Mouse (Mus musculus) limb, embryonic 12.5 days (tissue): ENCODE results near the gene Anpep. TPM values are rescaled to one million over a fixed set of nuclear protein-coding genes. Genes with fewer than 3 reads are reported as not detected.

Source experiments
- ATAC-seq: fragments of 200-750 bp; cut with Nextera tagmentation; 2 replicates; pipeline ENCODE4 v1.8.0; 2017; ENCODE audit warnings: low read depth, moderate TSS enrichment; ENCODE audit not compliant: insufficient number of reproducible peaks, insufficient read depth, low FRiP score, low TSS enrichment
- H3K27ac ChIP-seq: fragments of 300-500 bp; sonication (generic); 2 replicates; pipeline ENCODE4 v1.5.1; 2016; ENCODE audit warnings: mild to moderate bottlenecking, moderate library complexity
- H3K27me3 ChIP-seq: fragments of 300-500 bp; sonication (generic); 2 replicates; pipeline ENCODE4 v1.6.1; 2016; ENCODE audit warnings: mild to moderate bottlenecking, moderate library complexity
- H3K36me3 ChIP-seq: fragments of 300-500 bp; sonication (generic); 2 replicates; pipeline ENCODE4 v1.6.1; 2016; ENCODE audit warnings: mild to moderate bottlenecking, moderate library complexity
- H3K4me1 ChIP-seq: fragments of 300-500 bp; sonication (generic); replicated peaks from 2 replicates; pipeline ENCODE4 v1.6.1; 2016
- H3K4me2 ChIP-seq: fragments of 300-500 bp; sonication (generic); 2 replicates; pipeline ENCODE4 v1.6.1; 2016; ENCODE audit warnings: mild to moderate bottlenecking, moderate library complexity
- H3K4me3 ChIP-seq: fragments of 300-500 bp; sonication (generic); replicated peaks from 2 replicates; pipeline ENCODE4 v1.5.1; 2016; ENCODE audit warnings: mild to moderate bottlenecking
- H3K9ac ChIP-seq: fragments of 300-500 bp; sonication (generic); replicated peaks from 2 replicates; pipeline ENCODE4 v1.6.1; 2016; ENCODE audit warnings: mild to moderate bottlenecking, moderate library complexity
- H3K9me3 ChIP-seq: fragments of 300-500 bp; sonication (generic); 2 replicates; pipeline ENCODE4 v1.6.1; 2016; ENCODE audit warnings: mild to moderate bottlenecking, moderate library complexity
- WGBS: fragments of 180-500 bp; shearing (Covaris S2); methylation state at CpG from one replicate; pipeline ENCODE4 v1.1.7; 2016; 5-methylcytosine and 5-hydroxymethylcytosine counted together
- polyA plus RNA-seq: library from polyadenylated mRNA; unstranded; fragments of >200 nt; fragmentation: Nextera tagmentation; extraction: Ambion mirVana; gene quantifications from 2 replicates; pipeline ENCODE4 v1.2.1, GENCODE M21; 2016

Gene Anpep
- polyA plus RNA-seq, 1 experiment from 2014 or later = 10.6 TPM

GRCm38 (mm10) chr7:79866294-79867000, 5.6 kb upstream of the Anpep start:
- no peaks in the 10 kb centered on the region for H3K27me3 ChIP-seq
- peak overlapping the region; percentile 76 for H3K27ac ChIP-seq
- H3K4me3 ChIP-seq = no peak overlapping the region
- H3K36me3 ChIP-seq = no peaks in the 10 kb centered on the region
- ATAC-seq = peak; percentile 87
- 60% methylated on average over 3 of the region's 3 CpGs for WGBS
- no peaks in the 10 kb centered on the region for H3K9me3 ChIP-seq
- H3K4me2 ChIP-seq = no peak overlapping the region
- peaks cover 43% of the 10 kb centered on the region for H3K4me1 ChIP-seq
- no peak overlapping the region for H3K9ac ChIP-seq

- no peak overlapping the region for H3K4me2 ChIP-seq
- H3K9ac ChIP-seq = no peak overlapping the region
- no peak overlapping the region for H3K4me3 ChIP-seq
- H3K9me3 ChIP-seq = no peaks in the 10 kb centered on the region
- H3K27ac ChIP-seq = no peak overlapping the region
- ATAC-seq = no peak
- H3K4me1 ChIP-seq = peaks cover 33% of the 10 kb centered on the region
- H3K27me3 ChIP-seq = no peaks in the 10 kb centered on the region
- H3K36me3 ChIP-seq = no peaks in the 10 kb centered on the region
- WGBS = 91% methylated on average over 8 of the region's 8 CpGs
These were observed 935 bp upstream of the Anpep start for GRCm38 (mm10) chr7:79861794-79862193.

GRCm38 (mm10) chr7:79858956-79859630, 1.8 kb downstream of the Anpep start:
- Histone ChIP-seq H3K9me3 (no peaks in the 10 kb centered on the region), H3K9ac (no peak overlapping the region), H3K27me3 (no peaks in the 10 kb centered on the region), H3K4me1 (peaks cover 37% of the 10 kb centered on the region), H3K36me3 (no peaks in the 10 kb centered on the region), H3K4me3 (no peak overlapping the region), H3K4me2 (no peak overlapping the region), H3K27ac (no peak overlapping the region; the same call in 1 of the 2 replicates)
- no peak for ATAC-seq
- 58% methylated on average over 9 of the region's 9 CpGs for WGBS

- no peak overlapping the region for H3K4me2 ChIP-seq
- ATAC-seq = no peak
- peaks cover 37% of the 10 kb centered on the region for H3K4me1 ChIP-seq
- 57% methylated on average over 11 of the region's 11 CpGs for WGBS
- no peaks in the 10 kb centered on the region for H3K27me3 ChIP-seq
- no peak overlapping the region for H3K9ac ChIP-seq
- no peak overlapping the region for H3K4me3 ChIP-seq
- H3K36me3 ChIP-seq = no peaks in the 10 kb centered on the region
- peak overlapping the region; percentile 70; the same call in 1 of the 2 replicates for H3K27ac ChIP-seq
- no peaks in the 10 kb centered on the region for H3K9me3 ChIP-seq
These were observed 2.5 kb downstream of the Anpep start for GRCm38 (mm10) chr7:79858202-79858934.

GRCm38 (mm10) chr7:79856305-79856704, 4.6 kb downstream of the Anpep start:
- no peak overlapping the region for H3K4me3 ChIP-seq
- no peak overlapping the region for H3K9ac ChIP-seq
- H3K27ac ChIP-seq = no peak overlapping the region
- H3K4me2 ChIP-seq = no peak overlapping the region
- H3K36me3 ChIP-seq = no peaks in the 10 kb centered on the region
- no peaks in the 10 kb centered on the region for H3K27me3 ChIP-seq
- no peaks in the 10 kb centered on the region for H3K9me3 ChIP-seq
- no peak for ATAC-seq
- WGBS = 83% methylated on average over 4 of the region's 4 CpGs
- H3K4me1 ChIP-seq = peaks cover 28% of the 10 kb centered on the region

GRCm38 (mm10) chr7:79847456-79848451, 13.1 kb downstream of the Anpep start:
- H3K4me1 ChIP-seq = peaks cover 26% of the 10 kb centered on the region
- peak overlapping the region; percentile 79 for H3K27ac ChIP-seq
- H3K4me2 ChIP-seq = peak overlapping the region; percentile 84
- no peaks in the 10 kb centered on the region for H3K36me3 ChIP-seq
- H3K9me3 ChIP-seq = no peaks in the 10 kb centered on the region
- peak overlapping the region; percentile 60 for H3K9ac ChIP-seq
- no peaks in the 10 kb centered on the region for H3K27me3 ChIP-seq
- ATAC-seq = peak; percentile 84
- WGBS = 5% methylated on average over 53 of the region's 53 CpGs
- peak overlapping the region; percentile 51 for H3K4me3 ChIP-seq

GRCm38 (mm10) chr7:79846342-79846741, 14.5 kb downstream of the Anpep start:
- H3K4me1 ChIP-seq = peaks cover 36% of the 10 kb centered on the region
- no peak overlapping the region for H3K27ac ChIP-seq
- 82% methylated on average over 2 of the region's 2 CpGs for WGBS
- peaks cover 7% of the 10 kb centered on the region for H3K36me3 ChIP-seq
- H3K4me3 ChIP-seq = no peak overlapping the region
- H3K9ac ChIP-seq = no peak overlapping the region
- no peaks in the 10 kb centered on the region for H3K9me3 ChIP-seq
- no peaks in the 10 kb centered on the region for H3K27me3 ChIP-seq
- H3K4me2 ChIP-seq = 0 out of 2 replicates have a peak overlapping the region, but pooled peaks have one; percentile 3
- no peak for ATAC-seq

GRCm38 (mm10) chr7:79844090-79844802, 16.6 kb downstream of the Anpep start:
- H3K4me1 ChIP-seq = peaks cover 31% of the 10 kb centered on the region
- H3K4me2 ChIP-seq = no peak overlapping the region
- 87% methylated on average over 8 of the region's 8 CpGs for WGBS
- H3K36me3 ChIP-seq = peaks cover 25% of the 10 kb centered on the region
- H3K27me3 ChIP-seq = no peaks in the 10 kb centered on the region
- no peaks in the 10 kb centered on the region for H3K9me3 ChIP-seq
- H3K9ac ChIP-seq = no peak overlapping the region
- H3K4me3 ChIP-seq = no peak overlapping the region
- no peak overlapping the region for H3K27ac ChIP-seq
- no peak for ATAC-seq

- Histone ChIP-seq H3K36me3 (peaks cover 29% of the 10 kb centered on the region), H3K9me3 (no peaks in the 10 kb centered on the region), H3K4me3 (no peak overlapping the region), H3K27me3 (no peaks in the 10 kb centered on the region), H3K9ac (0 out of 2 replicates have a peak overlapping the region, but pooled peaks have one; percentile 14), H3K27ac (no peak overlapping the region), H3K4me1 (peaks cover 28% of the 10 kb centered on the region), H3K4me2 (no peak overlapping the region; the same call in 1 of the 2 replicates)
- ATAC-seq = no peak
- WGBS = 62% methylated on average over 7 of the region's 7 CpGs
These were observed 18.7 kb downstream of the Anpep start for GRCm38 (mm10) chr7:79842163-79842562.

- no peak overlapping the region for H3K4me3 ChIP-seq
- H3K27ac ChIP-seq = no peak overlapping the region
- peaks cover 54% of the 10 kb centered on the region for H3K36me3 ChIP-seq
- WGBS = 82% methylated on average over 2 of the region's 2 CpGs
- H3K9me3 ChIP-seq = no peaks in the 10 kb centered on the region
- no peaks in the 10 kb centered on the region for H3K27me3 ChIP-seq
- peaks cover 5% of the 10 kb centered on the region for H3K4me1 ChIP-seq
- no peak for ATAC-seq
- no peak overlapping the region for H3K9ac ChIP-seq
- no peak overlapping the region for H3K4me2 ChIP-seq
These were observed 23.6 kb downstream of the Anpep start for GRCm38 (mm10) chr7:79837247-79837646.
